Mouse (Mus musculus) heart, embryonic 14.5 days (tissue): ENCODE results near the gene Abcd2. TPM values are rescaled to one million over a fixed set of nuclear protein-coding genes. Genes with fewer than 3 reads are reported as not detected.

Experiments used
- ATAC-seq: fragments of 200-750 bp; cut with Nextera tagmentation; 2 replicates; pipeline ENCODE4 v1.8.0; 2017; ENCODE audit warnings: low read depth, moderate TSS enrichment; ENCODE audit not compliant: insufficient number of reproducible peaks, insufficient read depth, low FRiP score
- H3K27ac ChIP-seq, 2 experiments: fragments of 200-500 bp in 1 of 2; fragments of 300-500 bp in 1 of 2; sonication (generic) in 1 of 2; replicated peaks in 1 of 2; 2 replicates each; pipeline ENCODE4 v1.5.1; 2012 to 2014; ENCODE audit warnings: low read depth in 2 of 2, low read length in 2 of 2, control low read depth in 1 of 2, mild to moderate bottlenecking in 1 of 2, mixed read lengths in 1 of 2; ENCODE audit not compliant: control insufficient read depth in 1 of 2, insufficient read depth in 1 of 2
- H3K27me3 ChIP-seq: fragments of 300-500 bp; sonication (generic); 2 replicates; pipeline ENCODE4 v1.6.1; 2014; ENCODE audit warnings: mild to moderate bottlenecking, low read length, control low read depth; ENCODE audit not compliant: control insufficient read depth, insufficient read depth
- H3K36me3 ChIP-seq: fragments of 300-500 bp; sonication (generic); 2 replicates; pipeline ENCODE4 v1.6.1; 2014; ENCODE audit warnings: mild to moderate bottlenecking, control low read depth, low read length, mixed read lengths; ENCODE audit not compliant: control insufficient read depth, insufficient read depth
- H3K4me1 ChIP-seq, 2 experiments: fragments of 200-500 bp in 1 of 2; fragments of 300-500 bp in 1 of 2; sonication (generic) in 1 of 2; 2 replicates each; pipeline ENCODE4 v1.6.1; 2012 to 2014; ENCODE audit warnings: low read length in 2 of 2, control low read depth in 1 of 2, mixed read lengths in 1 of 2; ENCODE audit not compliant: control insufficient read depth in 2 of 2, insufficient read depth in 2 of 2
- H3K4me2 ChIP-seq: fragments of 300-500 bp; sonication (generic); 2 replicates; pipeline ENCODE4 v1.6.1; 2014; ENCODE audit warnings: mild to moderate bottlenecking, low read length
- H3K4me3 ChIP-seq, 2 experiments: fragments of 200-500 bp in 1 of 2; fragments of 300-500 bp in 1 of 2; sonication (generic) in 1 of 2; 2 replicates each; pipeline ENCODE4 v1.5.1; 2012 to 2014; ENCODE audit warnings: low read length in 2 of 2, mild to moderate bottlenecking in 2 of 2, control low read depth in 1 of 2, low read depth in 1 of 2, moderate library complexity in 1 of 2; ENCODE audit not compliant: control insufficient read depth in 1 of 2, insufficient read depth in 1 of 2
- H3K9ac ChIP-seq: fragments of 300-500 bp; sonication (generic); 2 replicates; pipeline ENCODE4 v1.6.1; 2014; ENCODE audit warnings: mild to moderate bottlenecking, low read length
- H3K9me3 ChIP-seq: fragments of 300-500 bp; sonication (generic); 2 replicates; pipeline ENCODE4 v1.6.1; 2016; ENCODE audit warnings: low read length, control low read depth; ENCODE audit not compliant: control insufficient read depth
- WGBS: fragments of 180-500 bp; shearing (Covaris S2); extraction: QIAGEN DNeasy Blood & Tissue Kit; methylation state at CpG from one replicate; pipeline ENCODE4 v1.1.7; 2014; 5-methylcytosine and 5-hydroxymethylcytosine counted together
- polyA plus RNA-seq: library from polyadenylated mRNA; unstranded; fragments of >200 nt; fragmentation: Nextera tagmentation; extraction: Ambion mirVana; gene quantifications from 2 replicates; pipeline ENCODE4 v1.2.1, GENCODE M21; 2014

Gene Abcd2
- polyA plus RNA-seq, 1 experiment from 2014 or later, result 0.92 TPM

DNA sequence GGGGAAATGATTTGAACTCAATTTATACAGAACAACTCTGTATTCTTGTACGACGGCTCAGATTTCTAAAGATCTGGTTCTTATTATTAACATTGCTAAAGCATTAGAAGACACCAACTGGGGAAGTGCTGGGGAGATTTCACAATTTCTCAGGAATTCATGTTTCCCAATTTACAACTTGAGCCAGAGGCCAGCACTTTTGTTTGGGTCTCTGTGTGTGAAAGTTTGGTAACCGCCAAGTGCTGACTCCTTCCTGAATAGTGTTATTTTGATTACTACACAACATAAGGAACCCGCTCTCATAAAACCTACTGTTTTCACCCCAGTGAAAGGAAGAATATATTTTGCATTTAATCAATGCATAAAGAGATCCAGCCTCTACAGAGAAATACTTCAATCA, 19.4 kb downstream of the Abcd2 start:
- Histone ChIP-seq H3K27me3 (no peaks in the 10 kb centered on the region), H3K4me3 (no peak overlapping the region), H3K36me3 (no peaks in the 10 kb centered on the region), H3K9ac (no peak overlapping the region), H3K4me2 (no peak overlapping the region), H3K27ac (no peak overlapping the region), H3K9me3 (no peaks in the 10 kb centered on the region), H3K4me1 (no peaks in the 10 kb centered on the region)
- no peak for ATAC-seq
- WGBS, result 83% methylated on average over 4 of the region's 4 CpGs

DNA sequence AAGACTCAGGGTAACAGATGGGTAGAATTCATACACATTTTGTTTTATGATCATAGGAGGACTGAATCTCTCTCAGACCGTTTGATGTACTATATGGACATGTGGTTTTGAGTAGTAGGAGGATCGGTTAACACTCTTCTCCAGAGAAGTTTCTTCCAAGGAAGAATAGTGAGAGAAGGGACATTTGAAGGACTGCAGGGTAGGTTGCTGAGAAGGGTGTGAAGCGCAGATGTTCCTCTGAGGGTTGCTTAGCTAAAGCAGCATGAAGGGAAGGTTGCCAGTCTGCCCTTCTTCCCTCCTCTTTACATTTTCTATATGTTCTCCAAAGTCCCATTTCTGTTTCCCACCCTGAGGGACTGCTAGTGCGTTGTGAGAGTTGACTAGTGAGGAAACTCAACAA, 20.3 kb downstream of the Abcd2 start:
- 78% methylated on average over 4 of the region's 4 CpGs for WGBS
- no peaks in the 10 kb centered on the region for H3K27me3 ChIP-seq
- ATAC-seq, result no peak
- no peaks in the 10 kb centered on the region for H3K9me3 ChIP-seq
- no peaks in the 10 kb centered on the region for H3K36me3 ChIP-seq
- H3K4me2 ChIP-seq, result no peak overlapping the region
- H3K4me3 ChIP-seq, result no peak overlapping the region
- no peak overlapping the region for H3K9ac ChIP-seq
- H3K4me1 ChIP-seq, result no peaks in the 10 kb centered on the region
- H3K27ac ChIP-seq, result no peak overlapping the region

DNA sequence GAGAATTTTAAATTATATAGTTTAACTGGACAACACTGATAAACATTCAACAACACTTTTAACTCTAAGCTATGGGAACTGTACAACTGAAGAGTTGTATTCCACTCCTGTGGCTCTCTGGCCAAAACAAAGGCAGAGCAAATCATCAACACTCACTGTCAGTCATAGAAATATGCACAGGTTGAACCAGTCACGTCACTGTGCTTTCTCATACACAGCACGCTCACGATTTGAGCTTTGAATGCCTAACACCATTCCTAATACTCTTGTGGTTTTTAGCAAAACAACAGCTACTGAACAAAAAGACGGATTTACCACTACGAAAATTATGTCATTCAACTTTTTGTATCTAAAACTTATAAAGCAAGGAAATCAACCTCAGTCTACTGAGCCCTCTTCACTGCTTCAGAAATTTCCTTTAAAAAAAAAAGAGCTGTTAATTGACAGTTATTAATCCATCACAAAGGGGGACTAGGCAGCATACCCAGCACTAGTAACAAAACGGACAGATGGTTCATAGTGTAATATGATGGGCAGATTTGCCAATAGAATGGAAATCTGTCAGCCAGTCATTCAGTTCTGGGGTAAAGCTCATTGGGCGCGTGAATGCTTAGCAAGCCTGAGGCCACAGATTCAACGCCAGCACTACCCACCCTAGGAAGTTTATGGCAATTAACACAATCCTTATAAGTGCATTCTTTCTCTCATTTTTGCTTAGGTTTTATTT, 20.8 kb downstream of the Abcd2 start:
- no peak overlapping the region for H3K4me3 ChIP-seq
- H3K9ac ChIP-seq, result no peak overlapping the region
- whole genome bisulfite sequencing, result 80% methylated on average over 9 of the region's 9 CpGs
- no peak for ATAC-seq
- no peak overlapping the region for H3K4me2 ChIP-seq
- no peak overlapping the region for H3K27ac ChIP-seq
- no peaks in the 10 kb centered on the region for H3K36me3 ChIP-seq
- H3K4me1 ChIP-seq, result no peaks in the 10 kb centered on the region
- H3K9me3 ChIP-seq, result no peaks in the 10 kb centered on the region
- no peaks in the 10 kb centered on the region for H3K27me3 ChIP-seq

DNA sequence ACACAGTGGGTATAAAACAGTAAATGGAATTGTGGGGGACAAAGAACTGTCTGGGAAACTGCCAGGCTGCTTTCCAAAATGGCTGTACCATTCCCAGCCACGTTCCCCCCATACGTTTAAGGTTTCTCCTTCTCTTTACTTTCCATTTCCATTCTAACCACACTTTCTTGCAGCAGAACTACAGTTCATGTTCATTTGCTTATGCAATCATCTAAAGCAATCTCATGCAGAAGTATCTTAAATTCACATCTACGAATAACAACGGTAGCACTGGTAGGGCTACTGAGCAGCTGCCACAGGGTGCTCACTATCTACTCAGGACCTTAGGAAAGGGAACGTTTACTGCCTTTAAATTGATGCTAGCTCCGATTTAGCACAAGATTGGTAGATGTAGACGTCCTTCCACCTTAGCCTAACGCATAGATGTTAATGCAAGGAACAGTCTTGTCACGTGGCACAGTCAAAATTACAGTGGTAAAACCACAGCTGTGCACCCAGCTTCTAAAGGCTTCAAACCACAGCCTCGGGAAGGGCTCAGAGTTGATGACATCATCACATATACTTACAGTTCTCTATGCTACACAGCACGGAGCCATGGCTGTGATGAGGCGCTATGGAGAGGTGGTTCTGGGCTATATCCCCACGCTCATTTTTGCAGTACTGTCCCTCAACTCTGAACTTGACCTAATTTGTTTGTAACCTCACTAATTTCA, 23.6 kb downstream of the Abcd2 start:
- WGBS, result 82% methylated on average over 13 of the region's 13 CpGs
- Histone ChIP-seq H3K27me3 (no peaks in the 10 kb centered on the region), H3K4me2 (no peak overlapping the region), H3K27ac (no peak overlapping the region), H3K9ac (no peak overlapping the region), H3K36me3 (no peaks in the 10 kb centered on the region), H3K9me3 (no peaks in the 10 kb centered on the region), H3K4me3 (no peak overlapping the region), H3K4me1 (no peaks in the 10 kb centered on the region)
- ATAC-seq, result no peak

DNA sequence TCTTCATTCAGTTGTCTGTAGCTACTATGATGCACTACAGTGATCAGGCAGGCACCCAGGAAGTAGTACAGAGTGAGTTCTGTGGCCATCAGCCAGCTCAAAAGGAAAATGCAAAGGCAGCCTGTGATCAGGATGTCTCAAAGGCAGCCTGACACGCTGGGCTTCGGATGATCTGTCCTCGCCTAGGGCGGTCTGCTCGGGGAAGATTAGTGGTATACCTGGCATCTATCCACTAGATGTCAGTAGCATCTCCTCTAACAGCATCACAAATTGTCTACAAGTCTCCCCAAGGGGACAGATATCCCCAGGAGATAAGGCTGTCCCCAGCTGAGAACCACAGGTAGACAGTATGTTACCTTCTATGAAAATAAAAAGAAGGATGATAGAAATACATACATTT, 26.6 kb downstream of the Abcd2 start:
- no peaks in the 10 kb centered on the region for H3K36me3 ChIP-seq
- no peak for ATAC-seq

DNA sequence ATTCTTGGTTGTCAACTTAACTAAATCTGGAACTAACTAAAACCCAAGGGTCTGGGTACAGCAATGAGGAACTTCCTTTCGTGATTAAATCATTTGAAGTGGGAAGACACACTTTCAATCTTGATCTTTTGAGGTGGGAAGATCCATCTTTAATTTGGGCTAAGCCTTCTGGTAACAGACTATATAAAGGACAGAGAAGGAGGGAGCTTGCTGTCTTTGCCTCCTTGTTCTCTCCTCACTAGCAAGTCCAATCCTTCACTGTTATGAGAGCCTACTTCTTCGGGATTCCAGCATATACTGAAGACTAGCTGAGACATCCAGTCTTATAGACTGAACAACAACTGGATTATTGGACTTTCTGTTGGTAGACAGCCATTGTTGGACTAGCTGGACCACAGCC, 28.1 kb downstream of the Abcd2 start:
- no peak overlapping the region for H3K4me2 ChIP-seq
- H3K4me1 ChIP-seq, result no peaks in the 10 kb centered on the region
- H3K36me3 ChIP-seq, result no peaks in the 10 kb centered on the region
- no peak overlapping the region for H3K27ac ChIP-seq
- ATAC-seq, result no peak
- H3K4me3 ChIP-seq, result no peak overlapping the region
- no peak overlapping the region for H3K9ac ChIP-seq
- no peaks in the 10 kb centered on the region for H3K9me3 ChIP-seq
- no peaks in the 10 kb centered on the region for H3K27me3 ChIP-seq
- WGBS, result 77% methylated on average over 2 of the region's 2 CpGs

More for the DNA sequence above, 26.6 kb downstream of the Abcd2 start:
- H3K27me3 ChIP-seq, result no peaks in the 10 kb centered on the region
- no peaks in the 10 kb centered on the region for H3K4me1 ChIP-seq
- H3K9ac ChIP-seq, result no peak overlapping the region
- H3K9me3 ChIP-seq, result no peaks in the 10 kb centered on the region
- 4% methylated on average over 5 of the region's 5 CpGs for WGBS
- no peak overlapping the region for H3K27ac ChIP-seq
- H3K4me3 ChIP-seq, result no peak overlapping the region
- H3K4me2 ChIP-seq, result no peak overlapping the region

DNA sequence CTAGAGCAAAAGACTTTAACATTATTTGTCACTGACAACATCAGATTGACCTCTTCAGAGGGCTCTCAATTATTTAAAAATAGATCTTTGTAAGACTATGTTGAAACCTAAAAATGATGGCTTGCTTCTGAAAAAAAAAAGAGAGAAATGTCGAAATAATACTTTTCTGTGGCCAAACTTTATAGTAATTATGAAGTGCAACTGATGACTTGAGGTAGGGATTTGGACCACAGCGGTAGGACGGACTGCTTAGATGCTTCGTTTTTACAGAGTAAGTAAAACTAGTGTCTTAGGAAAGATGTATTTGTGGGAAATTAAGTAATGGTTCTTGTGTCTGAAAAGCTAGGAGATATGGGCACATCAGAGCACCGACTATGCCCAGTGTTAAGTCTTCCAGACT, 30.4 kb downstream of the Abcd2 start:
- Histone ChIP-seq H3K27me3 (no peaks in the 10 kb centered on the region), H3K9ac (no peak overlapping the region), H3K4me1 (no peaks in the 10 kb centered on the region), H3K36me3 (no peaks in the 10 kb centered on the region), H3K4me2 (no peak overlapping the region), H3K9me3 (no peaks in the 10 kb centered on the region), H3K27ac (no peak overlapping the region), H3K4me3 (no peak overlapping the region)
- no peak for ATAC-seq
- 82% methylated on average over 5 of the region's 5 CpGs for WGBS
